Mouse (Mus musculus) heart, embryonic 12.5 days (tissue): Measurements from ENCODE around the gene Cul4b. TPM values are rescaled to one million over a fixed set of nuclear protein-coding genes. Genes with fewer than 3 reads are reported as not detected.

ENCODE experiments used
- ATAC-seq: fragments of 200-750 bp; cut with Nextera tagmentation; 2 replicates; pipeline ENCODE4 v1.8.0; 2017; ENCODE audit warnings: moderate TSS enrichment, moderate library complexity; ENCODE audit not compliant: insufficient number of reproducible peaks, low FRiP score
- H3K27ac ChIP-seq: fragments of 300-500 bp; sonication (generic); 2 replicates; pipeline ENCODE4 v1.5.1; 2016; ENCODE audit warnings: mild to moderate bottlenecking, moderate library complexity; ENCODE audit not compliant: poor library complexity, severe bottlenecking
- H3K27me3 ChIP-seq: fragments of 300-500 bp; sonication (generic); replicated peaks from 2 replicates; pipeline ENCODE4 v1.6.1; 2016; ENCODE audit warnings: mild to moderate bottlenecking, moderate library complexity
- H3K36me3 ChIP-seq: fragments of 300-500 bp; sonication (generic); 2 replicates; pipeline ENCODE4 v1.6.1; 2016; ENCODE audit warnings: mild to moderate bottlenecking, moderate library complexity
- H3K4me1 ChIP-seq: fragments of 300-500 bp; sonication (generic); replicated peaks from 2 replicates; pipeline ENCODE4 v1.6.1; 2016; ENCODE audit warnings: mild to moderate bottlenecking
- H3K4me2 ChIP-seq: fragments of 300-500 bp; sonication (generic); 2 replicates; pipeline ENCODE4 v1.6.1; 2016; ENCODE audit warnings: mild to moderate bottlenecking, moderate library complexity
- H3K4me3 ChIP-seq: fragments of 300-500 bp; sonication (generic); 2 replicates; pipeline ENCODE4 v1.5.1; 2016; ENCODE audit warnings: mild to moderate bottlenecking
- H3K9ac ChIP-seq: fragments of 300-500 bp; sonication (generic); 2 replicates; pipeline ENCODE4 v1.6.1; 2016; ENCODE audit warnings: mild to moderate bottlenecking, moderate library complexity
- H3K9me3 ChIP-seq: fragments of 300-500 bp; sonication (generic); replicated peaks from 2 replicates; pipeline ENCODE4 v1.6.1; 2016; ENCODE audit warnings: mild to moderate bottlenecking, moderate library complexity
- WGBS: fragments of 180-500 bp; shearing (Covaris S2); methylation state at CpG from one replicate; pipeline ENCODE4 v1.1.7; 2016; 5-methylcytosine and 5-hydroxymethylcytosine counted together
- polyA plus RNA-seq: library from polyadenylated mRNA; unstranded; fragments of >200 nt; fragmentation: Nextera tagmentation; extraction: Ambion mirVana; gene quantifications from 2 replicates; pipeline ENCODE4 v1.2.1, GENCODE M21; 2016

Cul4b gene
- 34.1 and 36.1 TPM in 2 replicates for polyA plus RNA-seq

DNA sequence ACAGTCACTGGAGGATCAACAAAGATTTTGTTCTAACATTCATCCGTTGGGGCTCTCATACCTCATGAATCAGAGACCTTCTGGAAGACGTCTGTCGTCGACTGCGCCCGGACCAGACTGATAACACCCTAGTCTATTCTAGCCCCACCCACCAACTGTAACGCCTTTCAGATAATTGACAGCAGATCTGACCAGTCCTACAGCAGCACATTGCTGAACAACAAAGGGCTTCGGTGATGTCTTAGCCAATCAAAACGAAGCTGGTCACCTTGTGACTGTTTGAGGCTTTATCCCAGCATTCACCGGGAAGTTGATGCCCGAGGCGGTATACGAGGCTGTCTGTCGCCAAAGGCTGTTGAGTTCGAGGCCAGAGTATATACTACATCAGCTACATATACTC is at the start of gene Cul4b:
Gene Cul4b (minus strand): TSS at position 119 of the 400 bp plus-strand sequence.
- Histone ChIP-seq H3K27ac (0 out of 2 replicates have a peak within 1 kb of the TSS, but pooled peaks have one; percentile 21), H3K9me3 (no peaks in the 10 kb centered on the region), H3K9ac (no peak within 1 kb of the TSS), H3K27me3 (no peaks in the 10 kb centered on the region), H3K4me3 (0 out of 2 replicates have a peak within 1 kb of the TSS, but pooled peaks have one; percentile 18), H3K4me2 (peak within 1 kb of the TSS; percentile 21; the same call in 1 of the 2 replicates), H3K4me1 (no peaks in the 10 kb centered on the region), H3K36me3 (no peaks in the 10 kb centered on the region)
- ATAC-seq = peak; percentile 90
- WGBS = 56% methylated on average over 15 of the region's 15 CpGs

- WGBS = 17% methylated on average over 3 of the region's 3 CpGs
- no peak for ATAC-seq
Measured at GRCm38 (mm10) chrX:38600995-38601369, 25.0 kb upstream of the Cul4b start.

DNA sequence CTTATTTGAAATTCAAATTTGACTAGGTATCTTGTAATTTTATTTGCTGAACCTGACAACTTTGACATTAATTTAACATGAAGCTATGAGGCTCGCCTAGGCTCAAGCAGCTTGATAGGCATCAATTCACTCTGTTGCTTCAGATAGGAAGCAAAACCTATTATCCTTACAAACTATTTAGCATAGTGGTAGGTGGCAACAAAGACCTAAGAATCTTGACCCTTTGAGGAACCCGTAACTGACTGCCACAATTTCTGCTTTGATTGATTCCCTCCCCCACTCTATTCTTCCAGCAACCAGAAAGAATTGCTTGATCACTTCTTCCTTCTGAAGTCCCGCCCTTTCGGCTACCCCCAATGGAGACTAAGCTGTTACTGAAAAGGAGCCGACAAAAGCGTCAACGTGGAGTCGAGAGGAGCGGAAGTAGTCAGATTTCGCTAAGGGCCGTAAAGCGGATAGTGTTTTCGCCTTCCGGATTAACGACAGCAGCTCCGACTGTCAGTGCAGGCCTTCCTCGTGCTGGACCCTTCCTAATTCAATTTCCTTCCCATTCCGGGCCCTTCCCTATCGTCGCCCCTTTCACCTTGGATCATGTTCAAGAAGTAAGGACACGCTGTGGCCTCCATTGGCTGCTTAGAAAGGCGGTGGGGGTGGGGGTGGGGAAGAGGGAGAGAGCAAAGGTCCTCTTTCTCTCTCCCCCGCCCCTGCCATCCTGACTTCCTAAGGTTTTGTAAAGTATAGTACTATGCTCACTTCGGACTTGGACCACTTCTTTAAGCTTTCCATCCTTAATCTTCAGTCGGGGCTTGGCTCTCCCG is 24.4 kb upstream of the Cul4b start, which contains the start of gene Mcts1:
Gene Mcts1 (plus strand): TSS at position 402 of the 818 bp plus-strand sequence.
- Histone ChIP-seq H3K4me2 (peak within 1 kb of the TSS; percentile 72), H3K27ac (peak within 1 kb of the TSS; percentile 82), H3K4me1 (no peaks in the 10 kb centered on the region), H3K9me3 (no peaks in the 10 kb centered on the region), H3K9ac (peak within 1 kb of the TSS; percentile 65), H3K27me3 (no peaks in the 10 kb centered on the region), H3K4me3 (peak within 1 kb of the TSS; percentile 59), H3K36me3 (no peaks in the 10 kb centered on the region)
- WGBS = 24% methylated on average over 26 of the region's 26 CpGs
- ATAC-seq = peak; percentile 75

More at GRCm38 (mm10) chrX:38600995-38601369, 25.0 kb upstream of the Cul4b start:
- H3K9me3 ChIP-seq = no peaks in the 10 kb centered on the region
- H3K36me3 ChIP-seq = no peaks in the 10 kb centered on the region
- H3K4me3 ChIP-seq = peak overlapping the region; percentile 59
- H3K4me2 ChIP-seq = peak overlapping the region; percentile 72
- H3K4me1 ChIP-seq = no peaks in the 10 kb centered on the region
- H3K27ac ChIP-seq = peak overlapping the region; percentile 82
- peak overlapping the region; percentile 65 for H3K9ac ChIP-seq
- no peaks in the 10 kb centered on the region for H3K27me3 ChIP-seq

DNA sequence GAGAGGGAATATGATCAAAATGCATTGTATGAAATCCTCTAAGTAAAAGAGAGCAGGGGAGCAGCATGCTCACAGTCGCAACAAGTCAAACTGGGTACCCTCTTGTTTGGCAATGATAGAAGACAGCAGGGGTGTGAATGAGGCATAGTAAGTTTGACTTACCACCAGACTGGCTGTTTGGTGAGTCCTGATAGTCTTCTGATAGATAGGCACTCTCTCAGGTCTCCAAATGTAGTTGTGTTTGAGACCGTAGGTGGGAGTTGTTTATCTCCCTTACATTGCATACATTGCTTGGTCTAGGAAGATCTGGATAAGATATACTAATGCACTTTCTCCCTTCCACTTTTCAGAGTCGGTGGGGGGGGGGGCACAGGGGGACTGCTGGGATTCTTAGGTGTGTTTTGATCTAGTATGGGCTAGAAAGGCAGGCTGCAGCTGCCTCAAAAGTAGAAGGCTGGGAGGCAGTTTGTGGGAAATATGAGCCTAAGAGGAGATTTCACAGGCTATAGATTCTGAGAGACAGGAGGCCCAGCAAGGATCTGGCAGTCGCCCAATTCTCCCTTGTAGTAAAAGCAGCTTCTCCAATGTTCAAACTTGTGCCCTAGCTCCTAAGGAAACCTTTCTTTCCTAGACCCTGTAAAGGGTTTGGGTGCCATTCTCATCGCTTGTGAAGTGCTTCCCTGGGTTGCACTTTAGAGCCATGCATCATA is 17.3 kb upstream of the Cul4b start:
- no peaks in the 10 kb centered on the region for H3K9me3 ChIP-seq
- no peaks in the 10 kb centered on the region for H3K27me3 ChIP-seq
- 0 out of 2 replicates have a peak, but pooled peaks cover 4% of the 10 kb centered on the region for H3K4me1 ChIP-seq
- WGBS = 44% methylated on average over 5 of the region's 5 CpGs
- H3K36me3 ChIP-seq = no peaks in the 10 kb centered on the region
- H3K27ac ChIP-seq = no peak overlapping the region; the same call in 1 of the 2 replicates
- no peak overlapping the region for H3K4me2 ChIP-seq
- no peak for ATAC-seq
- no peak overlapping the region for H3K9ac ChIP-seq
- H3K4me3 ChIP-seq = no peak overlapping the region

- H3K4me2 ChIP-seq = no peak overlapping the region
- H3K9me3 ChIP-seq = no peaks in the 10 kb centered on the region
- 0 out of 2 replicates have a peak, but pooled peaks cover 4% of the 10 kb centered on the region for H3K4me1 ChIP-seq
- ATAC-seq = no peak
- H3K9ac ChIP-seq = no peak overlapping the region
- H3K27me3 ChIP-seq = no peaks in the 10 kb centered on the region
- H3K4me3 ChIP-seq = no peak overlapping the region
- no peak overlapping the region for H3K27ac ChIP-seq
- WGBS = 76% methylated on average over 3 of the region's 3 CpGs
- H3K36me3 ChIP-seq = no peaks in the 10 kb centered on the region
Measured at GRCm38 (mm10) chrX:38591749-38592148, 15.8 kb upstream of the Cul4b start.

GRCm38 (mm10) chrX:38589827-38590226 is 13.8 kb upstream of the Cul4b start:
- 27% methylated on average over 4 of the region's 4 CpGs for WGBS

DNA sequence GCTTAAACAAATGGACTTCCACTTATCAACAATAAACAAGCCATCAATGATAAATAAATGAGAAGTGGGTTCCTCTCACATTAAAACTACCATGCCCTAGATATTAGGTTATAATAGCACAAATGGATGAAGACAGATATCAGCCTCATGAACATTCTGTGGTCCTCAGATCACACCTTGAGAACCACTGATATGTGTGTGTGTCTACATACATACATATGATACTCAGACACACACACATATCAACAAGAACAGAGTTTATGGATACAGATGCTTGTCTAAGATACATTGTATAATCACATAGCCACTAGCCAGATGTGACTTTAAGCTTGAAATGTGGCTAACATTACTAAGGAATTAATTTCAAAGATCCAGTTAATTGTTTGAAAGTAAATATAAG is 7.3 kb upstream of the Cul4b start:
- no peak overlapping the region for H3K4me2 ChIP-seq
- no peaks in the 10 kb centered on the region for H3K36me3 ChIP-seq
- no peak overlapping the region for H3K9ac ChIP-seq
- no peaks in the 10 kb centered on the region for H3K4me1 ChIP-seq
- no peak overlapping the region for H3K27ac ChIP-seq
- no peaks in the 10 kb centered on the region for H3K27me3 ChIP-seq
- H3K9me3 ChIP-seq = no peaks in the 10 kb centered on the region
- no peak for ATAC-seq
- no peak overlapping the region for H3K4me3 ChIP-seq

More at GRCm38 (mm10) chrX:38589827-38590226, 13.8 kb upstream of the Cul4b start:
- no peak overlapping the region for H3K9ac ChIP-seq
- H3K36me3 ChIP-seq = no peaks in the 10 kb centered on the region
- H3K9me3 ChIP-seq = no peaks in the 10 kb centered on the region
- no peak overlapping the region for H3K4me3 ChIP-seq
- H3K4me2 ChIP-seq = no peak overlapping the region
- 0 out of 2 replicates have a peak, but pooled peaks cover 4% of the 10 kb centered on the region for H3K4me1 ChIP-seq
- H3K27ac ChIP-seq = peak overlapping the region; percentile 64
- H3K27me3 ChIP-seq = no peaks in the 10 kb centered on the region
- ATAC-seq = no peak; the same call in 1 of the 2 replicates

DNA sequence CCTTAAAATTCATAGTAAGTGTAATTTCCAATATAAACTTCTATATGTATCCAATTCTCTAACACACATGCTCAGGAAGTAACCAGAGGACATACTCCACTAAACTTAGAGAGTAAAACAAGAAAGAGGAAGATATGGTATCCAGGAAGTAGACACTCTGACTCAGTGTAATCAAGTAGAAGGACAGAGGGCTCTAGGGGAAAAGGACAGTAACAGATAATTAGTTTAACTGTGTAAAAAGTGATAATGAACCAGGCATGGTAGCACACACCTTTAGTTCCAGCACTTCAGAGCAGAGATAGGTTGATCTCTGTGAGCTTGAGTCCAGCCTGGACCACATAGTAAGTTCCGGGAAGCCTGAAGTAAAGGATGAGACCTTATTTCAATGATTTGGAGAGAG is 5.1 kb upstream of the Cul4b start:
- H3K4me3 ChIP-seq = no peak overlapping the region
- 71% methylated on average over 1 of the region's 1 CpGs for WGBS
- no peak for ATAC-seq

GRCm38 (mm10) chrX:38566521-38567205 is 9.3 kb downstream of the Cul4b start:
- Histone ChIP-seq H3K27ac (0 out of 2 replicates have a peak overlapping the region, but pooled peaks have one; percentile 16), H3K36me3 (no peaks in the 10 kb centered on the region), H3K27me3 (no peaks in the 10 kb centered on the region), H3K9me3 (no peaks in the 10 kb centered on the region), H3K4me3 (no peak overlapping the region), H3K4me2 (no peak overlapping the region), H3K4me1 (peaks cover 4% of the 10 kb centered on the region; the same call in 1 of the 2 replicates), H3K9ac (no peak overlapping the region)
- no peak for ATAC-seq
- WGBS = 66% methylated on average over 6 of the region's 6 CpGs

More for the DNA sequence above, 5.1 kb upstream of the Cul4b start:
- Histone ChIP-seq H3K36me3 (no peaks in the 10 kb centered on the region), H3K9me3 (no peaks in the 10 kb centered on the region), H3K27me3 (no peaks in the 10 kb centered on the region), H3K4me2 (no peak overlapping the region), H3K27ac (no peak overlapping the region), H3K9ac (no peak overlapping the region), H3K4me1 (no peaks in the 10 kb centered on the region)

GRCm38 (mm10) chrX:38565176-38565542 is 10.8 kb downstream of the Cul4b start:
- peak overlapping the region; percentile 98 for H3K27ac ChIP-seq
- peaks cover 5% of the 10 kb centered on the region; the same call in 1 of the 2 replicates for H3K36me3 ChIP-seq
- H3K9me3 ChIP-seq = no peaks in the 10 kb centered on the region
- H3K27me3 ChIP-seq = no peaks in the 10 kb centered on the region
- no peak for ATAC-seq
- H3K4me1 ChIP-seq = peaks cover 4% of the 10 kb centered on the region; the same call in 1 of the 2 replicates
- peak overlapping the region; percentile 75 for H3K4me2 ChIP-seq
- WGBS = 10% methylated on average over 7 of the region's 8 CpGs
- H3K4me3 ChIP-seq = peak overlapping the region; percentile 64
- H3K9ac ChIP-seq = peak overlapping the region; percentile 71
